Mouse (Mus musculus) hindbrain, embryonic 15.5 days (tissue): Measurements from ENCODE around the gene Adh7. TPM values are rescaled to one million over a fixed set of nuclear protein-coding genes. Genes with fewer than 3 reads are reported as not detected.

Source experiments
- ATAC-seq: fragments of 200-750 bp; cut with Nextera tagmentation; 2 replicates; pipeline ENCODE4 v1.8.0; 2017; ENCODE audit warnings: low read depth, moderate number of reproducible peaks, moderate TSS enrichment; ENCODE audit not compliant: low FRiP score
- H3K27ac ChIP-seq: fragments of 300-500 bp; sonication (generic); replicated peaks from 2 replicates; pipeline ENCODE4 v1.5.1; 2015; ENCODE audit warnings: mild to moderate bottlenecking, inconsistent platforms
- H3K27me3 ChIP-seq: fragments of 300-500 bp; sonication (generic); 2 replicates; pipeline ENCODE4 v1.6.1; 2015; ENCODE audit warnings: control low read depth, inconsistent platforms
- H3K36me3 ChIP-seq: fragments of 300-500 bp; sonication (generic); 2 replicates; pipeline ENCODE4 v1.6.1; 2015; ENCODE audit warnings: control low read depth, inconsistent platforms
- H3K4me1 ChIP-seq: fragments of 300-500 bp; sonication (generic); replicated peaks from 2 replicates; pipeline ENCODE4 v1.6.1; 2015; ENCODE audit warnings: control low read depth, inconsistent platforms
- H3K4me2 ChIP-seq: fragments of 300-500 bp; sonication (generic); 2 replicates; pipeline ENCODE4 v1.6.1; 2015; ENCODE audit warnings: moderate library complexity, mild to moderate bottlenecking, inconsistent platforms
- H3K4me3 ChIP-seq: fragments of 300-500 bp; sonication (generic); 2 replicates; pipeline ENCODE4 v1.5.1; 2015; ENCODE audit warnings: mild to moderate bottlenecking, inconsistent platforms
- H3K9ac ChIP-seq: fragments of 300-500 bp; sonication (generic); 2 replicates; pipeline ENCODE4 v1.6.1; 2015; ENCODE audit warnings: inconsistent platforms
- H3K9me3 ChIP-seq: fragments of 300-500 bp; sonication (generic); 2 replicates; pipeline ENCODE4 v1.6.1; 2016; ENCODE audit warnings: control low read depth, inconsistent platforms
- WGBS: fragments of 180-500 bp; shearing (Covaris S2); methylation state at CpG from one replicate; pipeline ENCODE4 v1.1.7; 2015; 5-methylcytosine and 5-hydroxymethylcytosine counted together
- polyA plus RNA-seq: library from polyadenylated mRNA; unstranded; fragments of >200 nt; fragmentation: Nextera tagmentation; extraction: Ambion mirVana; gene quantifications from 2 replicates; pipeline ENCODE4 v1.2.1, GENCODE M21; 2015

Gene Adh7
- polyA plus RNA-seq, result 0.46 and 0.62 TPM in 2 replicates

DNA sequence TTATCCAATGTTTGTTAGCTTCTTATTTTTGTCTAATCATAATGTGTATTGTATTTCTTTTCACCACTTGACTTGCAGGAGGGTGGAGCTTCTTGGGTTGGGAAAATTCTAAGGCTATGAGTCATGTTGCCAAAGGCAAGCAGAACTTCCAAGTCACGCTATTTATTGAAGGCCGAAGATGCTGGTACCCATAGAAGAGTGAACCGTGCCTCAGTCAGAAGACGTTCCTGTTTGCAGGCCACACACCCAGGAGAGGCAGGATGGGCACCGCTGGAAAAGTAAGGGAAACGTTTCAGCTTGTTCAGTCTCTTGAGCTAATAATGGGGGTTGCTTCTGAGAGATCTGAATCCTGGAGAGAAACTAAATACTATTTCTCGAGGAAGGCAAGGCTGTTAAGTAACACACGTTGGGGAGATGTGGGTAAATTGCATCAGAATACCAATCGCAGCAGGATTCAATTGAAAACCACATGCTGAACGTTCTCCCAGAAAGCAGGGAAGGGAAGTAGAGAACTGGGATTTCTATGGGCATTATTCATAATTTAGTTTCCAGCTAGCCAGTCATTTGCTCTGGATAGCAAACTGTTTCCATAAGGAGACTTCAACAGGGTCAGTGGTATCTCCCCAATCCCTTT lies at the start of gene Adh7:
TSS of gene Adh7 (plus strand) at position 130 of the 634 bp plus-strand sequence.
- Histone ChIP-seq H3K36me3 (no peaks in the 10 kb centered on the region), H3K9me3 (no peaks in the 10 kb centered on the region), H3K9ac (no peak within 1 kb of the TSS), H3K4me2 (no peak within 1 kb of the TSS), H3K4me3 (no peak within 1 kb of the TSS), H3K4me1 (peaks cover 3% of the 10 kb centered on the region; the same call in 1 of the 2 replicates), H3K27me3 (no peaks in the 10 kb centered on the region), H3K27ac (no peak within 1 kb of the TSS)
- no peak for ATAC-seq
- 78% methylated on average over 10 of the region's 10 CpGs for whole genome bisulfite sequencing

DNA sequence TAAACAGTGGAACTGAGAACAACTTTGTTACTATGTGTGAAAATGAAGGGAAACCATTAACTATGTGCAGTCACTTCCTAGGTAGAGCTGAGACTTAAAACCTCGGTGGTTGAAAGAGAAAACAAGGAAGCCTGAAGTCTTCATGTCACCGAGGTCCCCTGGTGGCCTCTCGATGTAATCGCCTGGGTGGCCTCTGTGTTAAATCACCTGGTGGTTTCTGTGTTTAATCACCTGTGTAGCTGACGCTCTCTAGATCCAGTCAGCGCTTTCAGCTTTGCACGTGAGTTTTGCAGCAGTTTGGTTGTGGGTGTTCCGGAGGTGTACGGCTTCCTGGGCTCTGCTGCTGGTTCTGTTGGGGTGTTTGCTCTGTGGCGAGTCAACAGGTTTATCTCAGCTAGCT lies 44.3 kb upstream of the Adh7 start:
- no peak overlapping the region for H3K4me3 ChIP-seq
- WGBS, result 82% methylated on average over 10 of the region's 10 CpGs
- H3K4me2 ChIP-seq, result no peak overlapping the region
- no peak overlapping the region for H3K27ac ChIP-seq
- H3K27me3 ChIP-seq, result no peaks in the 10 kb centered on the region
- H3K36me3 ChIP-seq, result no peaks in the 10 kb centered on the region
- H3K9me3 ChIP-seq, result no peaks in the 10 kb centered on the region
- H3K4me1 ChIP-seq, result no peaks in the 10 kb centered on the region
- no peak overlapping the region for H3K9ac ChIP-seq
- no peak for ATAC-seq

DNA sequence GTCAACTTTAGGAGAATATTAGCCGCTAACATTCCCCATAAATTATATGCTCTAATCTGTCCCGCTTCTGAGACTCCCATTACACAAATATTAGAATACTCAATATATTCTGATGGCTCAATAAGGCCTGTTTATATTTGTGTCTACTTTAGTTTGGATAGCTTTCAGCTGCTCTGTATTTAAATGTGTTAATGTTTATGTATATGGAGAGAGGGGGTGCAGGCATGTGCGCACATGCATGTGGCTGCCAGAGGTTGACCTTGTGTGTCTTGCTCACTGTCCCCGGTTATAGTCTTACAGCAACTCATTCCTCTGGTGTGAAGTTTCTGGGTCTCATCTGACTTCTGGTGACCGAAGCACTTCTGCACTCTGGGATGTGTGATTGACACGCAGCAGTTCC lies 42.0 kb upstream of the Adh7 start:
- Histone ChIP-seq H3K27ac (no peak overlapping the region), H3K27me3 (no peaks in the 10 kb centered on the region), H3K4me1 (no peaks in the 10 kb centered on the region), H3K36me3 (no peaks in the 10 kb centered on the region), H3K9ac (no peak overlapping the region), H3K4me3 (no peak overlapping the region), H3K9me3 (no peaks in the 10 kb centered on the region), H3K4me2 (no peak overlapping the region)
- 89% methylated on average over 6 of the region's 6 CpGs for WGBS
- no peak for ATAC-seq

DNA sequence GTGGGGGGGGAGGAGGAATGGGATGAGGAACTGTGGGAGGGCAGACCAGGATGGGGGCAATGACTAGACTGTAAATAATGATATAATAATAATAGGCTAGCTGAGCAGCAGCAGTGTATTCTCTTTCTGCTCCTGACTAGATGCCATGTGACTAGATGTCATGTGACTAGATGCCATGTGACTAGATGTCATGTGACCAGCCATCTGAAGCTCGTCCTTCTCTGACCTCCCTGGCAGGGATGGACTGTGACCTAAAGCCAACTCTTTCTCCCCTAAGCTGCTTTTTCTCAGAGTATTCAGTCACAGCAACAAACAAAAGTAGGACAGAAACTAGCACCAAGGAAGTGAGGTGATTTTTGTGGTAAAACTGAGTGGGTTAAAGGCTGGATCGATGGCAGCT lies 35.5 kb upstream of the Adh7 start:
- Histone ChIP-seq H3K4me3 (no peak overlapping the region), H3K9me3 (no peaks in the 10 kb centered on the region), H3K9ac (no peak overlapping the region), H3K36me3 (no peaks in the 10 kb centered on the region), H3K27me3 (no peaks in the 10 kb centered on the region), H3K4me1 (peaks cover 10% of the 10 kb centered on the region), H3K27ac (no peak overlapping the region), H3K4me2 (no peak overlapping the region)
- WGBS, result 83% methylated on average over 2 of the region's 2 CpGs
- no peak for ATAC-seq

DNA sequence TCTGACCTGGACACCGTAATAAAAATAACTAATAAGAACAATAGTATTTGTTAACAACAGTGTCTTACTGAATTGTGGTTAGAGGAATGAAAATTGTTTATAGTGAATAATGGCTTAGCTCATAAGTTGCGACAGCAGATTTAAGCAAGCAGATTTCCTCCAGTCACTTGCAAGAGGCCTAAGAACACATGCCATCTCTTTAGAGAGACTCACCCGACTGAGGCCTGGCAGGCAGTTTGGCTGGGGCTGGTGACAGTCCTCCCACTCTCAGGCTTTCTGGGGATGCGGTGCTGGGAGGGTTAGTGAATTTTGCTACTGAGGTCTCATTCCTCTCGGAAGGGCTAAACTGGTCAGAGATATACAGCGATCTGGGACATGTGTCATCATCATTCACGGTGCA lies 34.2 kb upstream of the Adh7 start:
- ATAC-seq, result no peak
- Histone ChIP-seq H3K27me3 (no peaks in the 10 kb centered on the region), H3K9me3 (no peaks in the 10 kb centered on the region), H3K27ac (no peak overlapping the region), H3K4me3 (no peak overlapping the region), H3K4me2 (no peak overlapping the region), H3K36me3 (no peaks in the 10 kb centered on the region), H3K9ac (no peak overlapping the region), H3K4me1 (peaks cover 10% of the 10 kb centered on the region)
- 85% methylated on average over 7 of the region's 7 CpGs for WGBS

DNA sequence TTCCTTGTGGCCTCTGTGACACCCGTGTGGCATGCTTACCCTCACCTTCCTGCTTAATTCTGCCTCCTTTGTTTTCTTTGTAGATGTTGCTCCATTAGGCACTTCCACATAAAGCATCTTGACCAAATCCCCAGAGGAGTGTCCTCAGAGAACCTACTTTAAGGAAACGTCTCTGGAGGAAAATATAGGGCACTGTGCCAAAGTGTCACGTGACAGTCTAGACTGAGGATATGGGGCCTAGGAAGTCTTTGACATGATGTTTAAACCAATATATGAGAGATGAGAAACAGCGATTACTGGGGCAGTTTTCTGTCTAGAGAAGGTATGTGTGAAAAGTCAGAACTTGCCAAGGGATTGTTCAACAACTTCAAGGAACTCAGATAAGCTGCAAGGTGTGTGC lies 32.3 kb upstream of the Adh7 start:
- Histone ChIP-seq H3K36me3 (no peaks in the 10 kb centered on the region), H3K4me1 (peaks cover 10% of the 10 kb centered on the region), H3K9me3 (no peaks in the 10 kb centered on the region), H3K9ac (no peak overlapping the region), H3K27me3 (no peaks in the 10 kb centered on the region), H3K4me3 (no peak overlapping the region), H3K27ac (no peak overlapping the region), H3K4me2 (no peak overlapping the region)
- no peak for ATAC-seq
- 53% methylated on average over 4 of the region's 4 CpGs for WGBS

DNA sequence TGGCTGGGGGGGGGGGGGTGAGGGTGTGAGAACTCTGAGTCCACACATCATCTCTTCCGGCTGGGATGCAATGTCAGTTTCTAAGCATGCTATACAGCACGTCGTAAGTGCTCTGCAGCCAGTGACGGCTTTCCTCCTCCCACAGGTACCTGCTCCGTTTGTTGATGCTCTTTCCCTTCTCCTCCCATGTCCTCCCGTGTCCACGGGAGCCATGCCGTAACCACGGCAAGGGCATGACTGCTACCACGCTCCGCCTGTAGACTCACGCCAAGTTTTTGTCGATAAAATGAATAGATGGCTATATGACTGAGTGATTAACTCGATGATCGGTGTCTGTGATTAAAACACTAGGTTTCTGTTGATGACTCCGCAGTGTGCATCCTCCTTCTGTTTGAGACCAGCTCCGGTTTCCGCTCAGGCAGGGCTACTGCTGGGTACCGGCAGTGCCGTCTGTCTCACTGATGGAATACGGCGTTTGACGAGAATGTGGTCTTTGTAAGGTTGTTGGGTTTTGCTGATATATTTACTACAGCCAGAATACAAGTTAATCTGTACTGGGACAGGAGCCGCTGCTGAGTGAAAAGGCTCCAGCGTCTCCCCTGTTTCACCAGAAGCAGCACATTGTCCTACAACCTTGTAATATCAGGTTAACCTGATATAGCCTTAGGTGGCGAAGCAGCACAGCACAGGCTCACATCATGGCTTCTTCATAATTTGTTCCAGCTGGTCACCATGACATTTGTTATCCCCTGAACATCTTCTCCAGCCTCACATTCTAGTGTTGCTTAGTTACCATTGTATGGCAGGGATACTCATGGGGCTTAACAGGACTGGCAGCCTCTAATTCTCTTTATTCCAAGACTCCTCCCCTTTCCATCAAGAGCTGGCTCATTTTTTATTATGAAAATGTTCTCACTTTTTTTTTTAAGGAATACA lies 31.3 kb upstream of the Adh7 start:
- Histone ChIP-seq H3K36me3 (no peaks in the 10 kb centered on the region), H3K4me1 (peaks cover 10% of the 10 kb centered on the region), H3K27ac (no peak overlapping the region), H3K4me2 (peak overlapping the region; percentile 28), H3K4me3 (no peak overlapping the region), H3K9ac (no peak overlapping the region), H3K9me3 (no peaks in the 10 kb centered on the region), H3K27me3 (no peaks in the 10 kb centered on the region)
- 64% methylated on average over 26 of the region's 26 CpGs for WGBS
- peak; percentile 80 for ATAC-seq

DNA sequence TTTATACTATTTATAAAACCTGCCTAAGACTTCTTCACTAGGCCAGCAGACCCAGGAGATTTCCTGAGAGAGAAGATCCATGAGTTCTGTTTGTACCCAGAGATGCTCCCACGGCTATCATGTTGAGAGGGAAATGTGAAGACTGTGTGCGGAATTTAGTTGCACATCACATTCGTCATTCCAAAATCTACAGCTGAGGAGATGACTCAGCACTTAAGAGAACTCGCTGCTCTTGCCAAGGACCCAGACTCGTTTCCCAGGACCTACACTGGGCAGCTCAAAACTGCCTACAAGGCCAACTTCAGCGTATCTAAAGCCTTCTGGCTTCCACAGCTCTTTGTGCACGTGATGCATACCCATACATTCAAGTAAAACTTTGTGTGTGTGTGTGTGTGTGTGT lies 25.3 kb upstream of the Adh7 start:
- WGBS, result 86% methylated on average over 7 of the region's 7 CpGs
- Histone ChIP-seq H3K27me3 (no peaks in the 10 kb centered on the region), H3K4me3 (no peak overlapping the region), H3K36me3 (no peaks in the 10 kb centered on the region), H3K27ac (no peak overlapping the region), H3K4me2 (no peak overlapping the region), H3K9me3 (no peaks in the 10 kb centered on the region), H3K4me1 (no peaks in the 10 kb centered on the region), H3K9ac (no peak overlapping the region)
- no peak for ATAC-seq

DNA sequence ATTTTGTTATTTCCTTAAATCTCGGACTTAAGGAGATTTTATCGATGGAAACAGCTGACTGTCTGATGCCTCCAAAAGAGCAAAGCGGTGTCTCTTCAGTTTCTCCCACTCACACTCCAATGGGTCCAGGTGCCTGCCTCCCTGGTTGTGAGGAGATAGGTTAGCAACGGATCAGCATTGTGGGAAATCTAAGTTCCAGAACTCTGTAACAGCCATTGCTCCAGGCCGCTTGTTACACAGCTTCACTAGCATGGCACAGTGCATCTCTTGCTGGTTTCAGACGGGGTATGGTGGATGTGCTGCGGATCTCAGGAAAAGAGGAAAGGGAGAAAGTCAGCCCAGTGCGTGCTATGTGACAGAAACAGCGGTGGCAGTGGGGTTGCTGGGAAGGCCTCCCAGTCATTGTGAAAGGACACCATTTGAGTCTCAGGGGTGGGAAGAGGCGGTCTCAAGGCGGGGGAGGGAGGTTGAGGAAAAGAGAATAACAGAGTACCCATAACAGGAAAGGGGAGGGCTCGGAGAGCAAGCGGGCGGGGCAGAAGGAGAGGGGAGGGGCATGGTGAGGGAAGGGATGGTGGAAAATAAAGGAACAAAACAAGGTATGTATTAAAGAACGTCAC lies 23.8 kb upstream of the Adh7 start, which contains the start of gene 4930579F01Rik:
TSS of gene 4930579F01Rik (minus strand) at position 143 of the 620 bp plus-strand sequence.
- H3K27ac ChIP-seq, result no peak within 1 kb of the TSS
- no peak within 1 kb of the TSS for H3K4me3 ChIP-seq
- no peaks in the 10 kb centered on the region for H3K9me3 ChIP-seq
- WGBS, result 79% methylated on average over 15 of the region's 15 CpGs
- H3K27me3 ChIP-seq, result no peaks in the 10 kb centered on the region
- H3K36me3 ChIP-seq, result no peaks in the 10 kb centered on the region
- no peak within 1 kb of the TSS for H3K9ac ChIP-seq
- no peak within 1 kb of the TSS for H3K4me2 ChIP-seq
- no peak for ATAC-seq
- H3K4me1 ChIP-seq, result peaks cover 4% of the 10 kb centered on the region; the same call in 1 of the 2 replicates

DNA sequence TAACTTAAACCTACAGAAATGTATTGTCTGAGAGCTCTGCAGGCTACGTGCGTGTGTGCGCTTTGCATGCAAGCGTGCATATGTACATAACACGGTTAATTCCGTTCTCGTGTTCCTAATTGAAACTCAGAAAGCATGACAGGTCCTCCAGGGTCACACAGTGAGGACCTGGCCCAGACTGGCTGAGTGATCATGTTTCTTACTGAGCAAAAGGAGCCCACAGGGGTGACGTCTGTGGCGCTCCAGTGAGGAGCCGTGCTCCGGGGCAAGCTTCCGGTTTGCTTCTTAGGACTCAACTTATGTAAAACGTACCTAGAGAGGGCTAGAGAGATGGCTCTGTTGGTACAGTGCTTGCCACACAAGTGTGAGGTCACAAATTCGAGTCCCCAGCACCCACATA lies 20.5 kb upstream of the Adh7 start:
- WGBS, result 84% methylated on average over 14 of the region's 14 CpGs
- H3K9me3 ChIP-seq, result no peaks in the 10 kb centered on the region
- H3K36me3 ChIP-seq, result no peaks in the 10 kb centered on the region
- ATAC-seq, result no peak
- H3K4me2 ChIP-seq, result no peak overlapping the region
- H3K27me3 ChIP-seq, result no peaks in the 10 kb centered on the region
- H3K4me1 ChIP-seq, result peaks cover 4% of the 10 kb centered on the region; the same call in 1 of the 2 replicates
- H3K4me3 ChIP-seq, result no peak overlapping the region
- H3K27ac ChIP-seq, result no peak overlapping the region
- no peak overlapping the region for H3K9ac ChIP-seq

DNA sequence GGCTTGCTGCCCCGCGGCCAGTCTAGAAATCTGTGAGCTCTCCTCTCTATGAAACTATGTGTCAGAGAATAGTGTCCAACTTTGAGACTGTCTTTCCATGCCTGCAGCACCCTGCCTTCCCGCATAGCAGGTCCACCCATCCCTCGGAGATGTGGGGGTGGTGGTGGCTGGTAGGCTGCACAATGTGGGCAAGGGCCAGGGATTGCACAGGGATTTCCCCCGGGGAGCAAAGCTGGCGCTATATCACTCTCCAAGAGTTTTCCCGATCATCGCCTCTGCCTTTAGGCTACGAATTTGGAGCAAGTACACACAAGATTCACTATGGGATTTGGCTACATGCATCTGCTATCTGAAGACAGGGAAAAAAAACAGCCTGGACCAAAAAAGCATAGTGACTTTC lies 20.0 kb upstream of the Adh7 start:
- no peaks in the 10 kb centered on the region for H3K9me3 ChIP-seq
- no peaks in the 10 kb centered on the region for H3K36me3 ChIP-seq
- no peak overlapping the region for H3K4me3 ChIP-seq
- 64% methylated on average over 9 of the region's 9 CpGs for WGBS
- H3K27me3 ChIP-seq, result no peaks in the 10 kb centered on the region
- no peak for ATAC-seq
- H3K4me1 ChIP-seq, result peaks cover 4% of the 10 kb centered on the region; the same call in 1 of the 2 replicates
- no peak overlapping the region for H3K27ac ChIP-seq
- H3K4me2 ChIP-seq, result no peak overlapping the region; the same call in 1 of the 2 replicates
- H3K9ac ChIP-seq, result no peak overlapping the region
